Mouse (Mus musculus) retina, adult 2 months (tissue): ENCODE data around the gene Cpne9.

Experiments used
- DNase-seq: peaks from one replicate; pipeline ENCODE4 v3.0.0-alpha.2; 2012; ENCODE audit warnings: low read depth, low spot score

Gene Cpne9

DNA sequence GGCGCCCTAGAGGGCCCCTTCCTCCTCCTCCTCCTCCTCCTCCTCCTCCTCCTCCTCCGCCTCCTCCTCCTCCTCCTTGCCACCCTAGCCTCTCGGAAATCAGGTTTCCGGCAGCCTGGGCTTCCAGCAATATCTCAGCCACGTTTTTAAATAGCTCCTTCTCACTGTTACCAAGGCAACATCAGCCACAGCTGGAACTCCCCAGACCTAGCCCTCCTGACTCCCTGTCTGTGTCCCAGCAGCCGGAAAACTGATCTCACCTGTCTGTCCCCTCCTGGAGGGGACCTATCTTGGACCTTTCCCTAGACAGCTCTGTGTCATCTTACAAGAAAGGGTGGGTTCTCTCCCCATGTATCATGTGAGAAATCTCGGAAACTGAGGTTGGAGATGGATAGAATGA is 60.2 kb downstream of the Cpne9 start:
- DNase-seq: no peak

- no peak for DNase-seq
These were observed 61.3 kb downstream of the Cpne9 start, which contains the start of gene Camk1 for GRCm38 (mm10) chr6:113343177-113344092. TSS of gene Camk1 (minus strand) at chr6:113343984.

GRCm38 (mm10) chr6:113344321-113344720 is 62.2 kb downstream of the Cpne9 start:
- no peak for DNase-seq

DNA sequence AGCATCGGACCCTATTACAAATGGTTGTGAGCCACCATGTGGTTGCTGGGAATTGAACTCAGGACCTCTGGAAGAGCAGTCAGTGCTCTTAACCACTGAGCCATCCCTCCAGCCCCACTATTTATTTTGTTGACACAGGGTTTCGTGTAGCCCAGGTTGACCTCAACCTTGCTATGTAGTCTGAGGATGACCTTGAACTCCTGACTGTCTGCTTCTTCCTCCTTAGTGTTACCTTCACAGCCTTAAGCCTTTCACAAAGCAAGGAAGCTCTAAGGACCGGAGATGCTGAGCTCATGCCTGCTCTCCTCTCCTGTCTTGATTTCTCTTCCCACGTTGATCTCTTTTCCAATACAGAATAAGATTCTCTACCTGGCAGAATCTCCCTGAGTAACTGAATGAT is 64.8 kb downstream of the Cpne9 start:
- DNase-seq: no peak

- no peak for DNase-seq
These were observed 68.4 kb downstream of the Cpne9 start for GRCm38 (mm10) chr6:113350538-113350937.

- DNase-seq: no peak
These were observed 69.1 kb downstream of the Cpne9 start for GRCm38 (mm10) chr6:113351161-113351560.

- DNase-seq: no peak
These were observed 69.5 kb downstream of the Cpne9 start for GRCm38 (mm10) chr6:113351653-113352052.

GRCm38 (mm10) chr6:113352820-113353219 is 70.7 kb downstream of the Cpne9 start:
- DNase-seq: no peak

- no peak for DNase-seq
These were observed 71.6 kb downstream of the Cpne9 start for GRCm38 (mm10) chr6:113353696-113354095.
